Mouse (Mus musculus): ENCODE data around the gene Ublcp1.

DNA sequence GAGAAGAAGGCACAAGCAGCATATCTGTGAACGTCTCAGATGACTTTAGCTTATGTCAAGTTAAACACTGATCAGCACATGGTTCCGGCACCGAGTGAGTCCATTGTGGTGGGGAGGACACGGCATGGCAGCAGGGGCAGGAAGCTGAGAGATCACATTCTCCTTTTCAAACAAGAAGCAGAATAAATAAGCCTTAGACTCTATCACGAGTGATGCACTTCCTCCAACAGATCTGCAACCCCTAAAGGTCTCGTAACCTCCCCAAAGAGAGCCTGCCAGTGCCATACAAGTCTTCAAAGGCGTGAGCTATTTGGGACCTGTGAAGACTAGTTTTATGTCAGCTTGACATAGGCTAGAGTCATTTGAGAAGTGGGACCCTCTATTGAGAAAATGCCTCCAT lies 30.7 kb upstream of the Ublcp1 start:
- TF ChIP-seq CTCF (IDR thresholded peaks at IDR 0.05; ENCODE audit: low read depth) (no peak), EP300 (optimal IDR thresholded peaks at IDR 0.05) (no peak)
